Mouse (Mus musculus) CD4-positive naive resting alpha-beta T cell, adult 57 days (primary cell): ENCODE results near the gene Pnmt. TPM values are rescaled to one million over a fixed set of nuclear protein-coding genes. Genes with fewer than 3 reads are reported as not detected.

Experiments used
- total RNA-seq: library from RNA; stranded (reverse); gene quantifications from one replicate; pipeline ENCODE4 v1.2.4, GENCODE M21; 2023

The Pnmt gene
- total RNA-seq: not detected

DNA sequence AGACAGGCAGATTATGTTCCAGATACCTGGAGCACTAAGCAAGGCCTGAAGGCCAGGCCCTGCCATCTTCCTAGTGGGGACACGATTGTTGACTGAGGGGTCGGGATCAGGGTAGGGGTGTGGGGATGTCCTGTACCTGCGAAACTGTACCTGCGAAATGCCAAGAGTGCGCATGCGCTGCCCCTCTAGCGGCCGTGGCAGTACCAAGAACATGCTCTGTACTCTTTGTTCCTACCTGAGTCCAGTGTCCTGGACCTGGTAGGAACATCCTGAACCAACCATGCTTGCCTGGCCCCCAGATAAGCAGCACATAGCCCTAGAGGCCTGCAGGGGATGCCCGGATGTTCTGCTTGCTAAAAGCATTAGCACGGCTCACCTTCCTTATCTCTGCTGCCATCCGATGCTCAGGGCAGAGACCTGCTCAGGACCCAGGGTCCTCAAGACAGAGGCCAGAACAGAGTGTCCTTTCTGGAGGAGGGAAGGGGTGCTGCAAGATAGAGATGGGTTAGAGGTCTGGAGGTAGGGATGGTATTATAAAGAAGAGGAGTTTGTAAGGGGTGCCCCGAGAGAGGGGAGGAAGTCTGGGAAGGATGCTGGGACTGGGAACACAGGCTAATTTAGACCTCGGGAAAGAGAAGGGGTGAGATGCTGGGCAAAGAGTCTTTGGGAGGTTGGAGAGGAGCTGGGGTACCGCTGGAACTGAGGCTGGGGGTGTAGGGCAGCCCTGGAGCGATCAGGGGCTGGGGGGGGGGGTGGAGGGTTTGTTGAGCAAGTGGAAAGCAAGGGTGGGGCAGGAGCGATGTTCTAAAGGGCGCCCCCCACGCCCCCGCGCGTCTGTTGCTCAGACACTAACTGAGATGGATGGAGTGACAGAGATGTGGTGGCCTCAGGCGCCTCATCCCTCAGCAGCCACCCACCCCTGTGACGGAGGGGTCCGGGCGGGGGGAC lies at the start of gene Pnmt:
Gene Pnmt, plus strand, starts transcription at position 813 of the 948 bp plus-strand sequence.

GRCm38 (mm10) chr11:98348083-98348961 lies 37.9 kb upstream of the Pnmt start, which contains the start of gene Ppp1r1b:
Ppp1r1b (plus strand) TSS chr11:98348404.

DNA sequence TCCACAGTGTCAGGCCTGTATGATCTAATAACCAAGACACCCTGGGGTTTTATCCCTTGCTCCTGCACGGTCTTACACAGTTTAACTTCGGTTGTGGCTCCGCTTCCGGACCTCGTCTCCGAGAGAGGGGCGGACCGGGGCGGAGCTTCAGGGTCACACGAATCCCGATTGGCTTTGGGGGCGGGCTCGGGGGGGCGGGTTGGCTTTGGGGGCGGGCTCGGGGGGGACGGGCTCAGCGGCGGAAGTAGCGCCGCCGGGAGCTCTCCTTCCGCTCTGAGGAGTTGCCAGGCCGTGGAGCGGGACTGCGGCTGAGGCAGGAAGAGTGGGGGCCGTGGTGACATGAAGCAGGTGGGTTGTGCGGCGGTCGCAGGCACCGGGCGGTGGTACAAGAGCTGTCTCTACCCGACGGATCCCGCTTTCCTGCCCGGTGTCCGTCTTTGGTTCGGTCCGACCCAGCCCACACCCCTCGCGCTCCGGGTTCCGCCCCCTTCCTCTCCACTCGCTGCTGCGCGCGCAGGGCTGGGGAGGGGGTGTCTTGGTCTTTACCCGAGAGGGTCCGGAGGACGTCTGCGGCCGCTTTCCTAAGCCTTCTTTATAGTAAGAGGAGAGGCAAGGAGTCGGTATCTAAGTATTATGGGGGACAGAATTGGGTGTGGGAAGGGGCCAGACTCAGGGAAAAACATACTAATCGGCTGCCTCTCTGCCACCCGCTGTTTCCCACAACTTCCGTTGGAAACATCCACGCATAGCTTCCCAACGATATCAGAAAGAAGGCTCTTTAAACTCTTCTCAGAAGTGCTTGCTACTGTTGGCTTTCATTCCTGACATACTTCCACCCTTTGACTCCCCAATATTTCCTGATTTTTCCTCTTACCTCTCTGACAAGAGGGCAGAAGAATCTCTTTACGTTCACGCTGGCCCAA lies 27.8 kb upstream of the Pnmt start, which contains the start of gene Stard3:
Gene Stard3, plus strand, starts transcription at position 208 of the 923 bp plus-strand sequence.

GRCm38 (mm10) chr11:98383261-98384030 lies 2.8 kb upstream of the Pnmt start, which contains the start of gene Tcap:
Tcap (plus strand) TSS chr11:98383811.

DNA sequence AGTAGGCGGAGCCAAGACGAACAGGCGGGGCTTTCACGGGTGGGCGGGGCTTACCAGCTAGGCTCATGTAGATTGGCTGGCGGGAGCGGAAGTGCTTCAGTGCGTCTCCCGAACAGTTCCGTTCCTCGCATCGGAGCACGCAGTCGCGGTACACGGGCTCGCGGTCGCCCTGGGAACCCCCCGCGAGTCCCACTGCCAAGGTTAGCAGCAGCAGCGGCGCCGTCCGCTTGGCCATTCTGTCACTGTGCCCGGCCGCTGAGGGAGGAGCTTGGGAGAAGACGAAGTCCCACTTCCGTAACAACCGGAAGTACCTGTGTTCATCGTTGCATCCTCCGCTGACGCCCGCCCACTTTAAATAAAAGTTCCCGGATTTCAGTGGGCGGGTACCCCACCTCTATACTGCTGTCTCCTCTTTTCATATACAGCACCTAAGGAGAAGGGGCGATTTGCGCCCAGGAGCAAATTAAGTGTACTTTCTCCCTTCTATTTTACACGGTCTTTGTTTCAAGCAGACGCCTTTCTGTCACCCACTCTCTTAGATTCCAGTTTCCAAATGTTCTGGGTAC lies 14.0 kb downstream of the Pnmt start, which contains the start of gene Pgap3:
Gene Pgap3, minus strand, starts transcription at position 330 of the 566 bp plus-strand sequence.

DNA sequence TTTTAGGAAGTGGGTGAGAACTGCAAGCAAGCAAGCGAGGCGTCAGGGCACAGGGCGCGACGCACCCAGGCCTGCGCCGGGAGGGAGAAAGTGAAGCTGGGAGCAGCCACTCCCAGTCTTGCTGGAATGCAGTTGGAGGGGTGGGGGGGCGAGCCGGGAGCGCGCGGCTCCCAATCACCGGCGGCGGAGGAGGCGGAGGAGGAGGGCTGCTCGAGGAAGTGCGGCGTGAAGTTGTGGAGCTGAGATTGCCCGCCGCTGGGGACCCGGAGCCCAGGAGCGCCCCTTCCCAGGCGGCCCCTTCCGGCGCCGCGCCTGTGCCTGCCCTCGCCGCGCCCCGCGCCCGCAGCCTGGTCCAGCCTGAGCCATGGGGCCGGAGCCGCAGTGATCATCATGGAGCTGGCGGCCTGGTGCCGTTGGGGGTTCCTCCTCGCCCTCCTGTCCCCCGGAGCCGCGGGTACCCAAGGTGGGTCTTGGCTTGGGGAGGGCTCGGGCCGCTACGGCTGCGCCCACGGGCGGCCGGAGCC lies 26.1 kb downstream of the Pnmt start, which contains the start of gene Erbb2:
Gene Erbb2, plus strand, starts transcription at position 198 of the 524 bp plus-strand sequence.

Other genes starting within 250 kb of the Pnmt start
- gene Fbxl20, start 236.0 kb upstream of the Pnmt start, total RNA-seq: 43.0 TPM
- gene Med1, start 193.2 kb upstream of the Pnmt start, total RNA-seq: 75.6 TPM
- 107 TPM for gene Cdk12, start 183.4 kb upstream of the Pnmt start, total RNA-seq
- not detected for gene Neurod2, start 56.8 kb upstream of the Pnmt start, total RNA-seq
- gene Ppp1r1b, start 38.0 kb upstream of the Pnmt start, total RNA-seq: not detected
- 43.7 TPM for gene Stard3, start 28.1 kb upstream of the Pnmt start, total RNA-seq
- gene Tcap, start 2.6 kb upstream of the Pnmt start, total RNA-seq: not detected
- 9.3 TPM for gene Pgap3, start 14.0 kb downstream of the Pnmt start, total RNA-seq
- gene Erbb2, start 26.0 kb downstream of the Pnmt start, total RNA-seq: 0.18 TPM
- gene Mien1, start 52.5 kb downstream of the Pnmt start, total RNA-seq: 55.7 TPM
- gene Grb7, start 59.9 kb downstream of the Pnmt start, total RNA-seq: 1.2 TPM
- gene Ikzf3, start 159.6 kb downstream of the Pnmt start, total RNA-seq: 133 TPM
- 5.8 TPM for gene Zpbp2, start 164.6 kb downstream of the Pnmt start, total RNA-seq
- 23.7 TPM for gene Ormdl3, start 200.9 kb downstream of the Pnmt start, total RNA-seq
- not detected for gene Lrrc3c, start 211.8 kb downstream of the Pnmt start, total RNA-seq
- gene Gm12355, start 239.2 kb downstream of the Pnmt start, total RNA-seq: 23.9 TPM
- 0.35 TPM for gene Gsdma3, start 239.9 kb downstream of the Pnmt start, total RNA-seq